Mouse (Mus musculus) kidney, adult 18-20 months (tissue): ENCODE data around the gene Tsn.
A peak's percentile ranks its signal among the peaks of the same experiment; 100 is the strongest.

Experiments
- DNase-seq: peaks from one replicate; pipeline ENCODE4 v3.0.0; 2021

The Tsn gene

GRCm38 (mm10) chr1:118311622-118312326, at the start of gene Tsn:
TSS of gene Tsn (minus strand) at chr1:118311739.
- no peak for DNase-seq

- DNase-seq, result no peak
These were observed 47.7 kb upstream of the Tsn start for GRCm38 (mm10) chr1:118359071-118359761.

GRCm38 (mm10) chr1:118349922-118350321, 38.4 kb upstream of the Tsn start:
- DNase-seq, result no peak

GRCm38 (mm10) chr1:118343649-118344435, 32.3 kb upstream of the Tsn start:
- peak; percentile 18 for DNase-seq

- DNase-seq, result no peak
These were observed 26.4 kb upstream of the Tsn start for GRCm38 (mm10) chr1:118337921-118338320.

GRCm38 (mm10) chr1:118335847-118336246, 24.3 kb upstream of the Tsn start:
- no peak for DNase-seq

- no peak for DNase-seq
These were observed 23.5 kb upstream of the Tsn start for GRCm38 (mm10) chr1:118334749-118335713.

GRCm38 (mm10) chr1:118321661-118322201, 10.2 kb upstream of the Tsn start, which contains the start of gene Nifk:
TSS of gene Nifk (plus strand) at chr1:118321839.
- DNase-seq, result peak; percentile 91

- peak; percentile 42 for DNase-seq
These were observed 9.2 kb upstream of the Tsn start for GRCm38 (mm10) chr1:118320696-118321095.

- DNase-seq, result peak; percentile 93
These were observed 538 bp downstream of the Tsn start for GRCm38 (mm10) chr1:118310780-118311621.

- DNase-seq, result no peak
These were observed 13.8 kb downstream of the Tsn start for GRCm38 (mm10) chr1:118297719-118298118.

GRCm38 (mm10) chr1:118296673-118297072, 14.9 kb downstream of the Tsn start:
- DNase-seq, result no peak

GRCm38 (mm10) chr1:118294826-118295225, 16.7 kb downstream of the Tsn start:
- DNase-seq, result no peak

GRCm38 (mm10) chr1:118294192-118294591, 17.3 kb downstream of the Tsn start:
- no peak for DNase-seq

- no peak for DNase-seq
These were observed 19.2 kb downstream of the Tsn start for GRCm38 (mm10) chr1:118292291-118292690.

- DNase-seq, result no peak
These were observed 36.4 kb downstream of the Tsn start for GRCm38 (mm10) chr1:118275139-118275538.

GRCm38 (mm10) chr1:118251931-118252330, 59.6 kb downstream of the Tsn start:
- no peak for DNase-seq
